Mouse (Mus musculus): ENCODE results near the gene Clec4n.
"Not testable (repeated sequence)": the region's sequence is repeated elsewhere in the genome, so short reads cannot be mapped to it uniquely, and the experiment has no call there.

GRCm38 (mm10) chr6:123248862-123249261 lies 19.2 kb downstream of the Clec4n start:
- not testable (repeated sequence) for TF ChIP-seq CTCF (IDR thresholded peaks at IDR 0.05; ENCODE audit: borderline replicate concordance, insufficient read depth, low read depth, low read length); POLR2A (IDR thresholded peaks at IDR 0.05; ENCODE audit: borderline replicate concordance, insufficient read depth, low read length)
